Mouse (Mus musculus) macrophage (primary cell): ENCODE measurements around the gene Gm28308. TPM values are rescaled to one million over a fixed set of nuclear protein-coding genes. Genes with fewer than 3 reads are reported as not detected.

Experiments used
- H3K27ac ChIP-seq: fragments of 350-480 bp; formaldehyde crosslinking; 2 replicates; pipeline ENCODE4 v1.9.0; 2021
- H3K36me3 ChIP-seq: fragments of 350-480 bp; formaldehyde crosslinking; 2 replicates; pipeline ENCODE4 v1.9.0; 2021; ENCODE audit errors: inconsistent target
- H3K4me3 ChIP-seq: fragments of 350-480 bp; formaldehyde crosslinking; 2 replicates; pipeline ENCODE4 v1.9.0; 2021; ENCODE audit errors: inconsistent target
- H3K79me2 ChIP-seq: fragments of 350-480 bp; formaldehyde crosslinking; 2 replicates; pipeline ENCODE4 v1.9.0; 2021; ENCODE audit errors: inconsistent target
- WGBS: methylation state at CpG from one replicate; pipeline ENCODE4 v1.1.7; 2026; ENCODE audit warnings: inconsistent platforms; ENCODE audit not compliant: missing documents; 5-methylcytosine and 5-hydroxymethylcytosine counted together
- polyA plus RNA-seq: library from polyadenylated mRNA; stranded (reverse); fragments of 250-400 nt; gene quantifications from 3 replicates; pipeline ENCODE4 v1.2.4, GENCODE M21; 2018; ENCODE audit warnings: inconsistent platforms

Gm28308 gene
- polyA plus RNA-seq, 1 experiment from 2014 or later = not detected

GRCm38 (mm10) chr6:52251177-52251879, 38.2 kb upstream of the Gm28308 start:
- 5% methylated on average over 7 of the region's 7 CpGs for WGBS
- H3K27ac ChIP-seq = no peak overlapping the region
- no peak overlapping the region for H3K4me3 ChIP-seq
- H3K79me2 ChIP-seq = no peaks in the 10 kb centered on the region
- H3K36me3 ChIP-seq = no peaks in the 10 kb centered on the region

- Histone ChIP-seq H3K4me3 (no peak overlapping the region), H3K27ac (no peak overlapping the region), H3K79me2 (no peaks in the 10 kb centered on the region), H3K36me3 (no peaks in the 10 kb centered on the region)
- 37% methylated on average over 4 of the region's 4 CpGs for WGBS
Measured at GRCm38 (mm10) chr6:52249826-52250225, 36.7 kb upstream of the Gm28308 start.

GRCm38 (mm10) chr6:52249415-52249738, 36.2 kb upstream of the Gm28308 start:
- H3K36me3 ChIP-seq = no peaks in the 10 kb centered on the region
- 5% methylated on average over 16 of the region's 16 CpGs for WGBS
- no peak overlapping the region for H3K27ac ChIP-seq
- H3K4me3 ChIP-seq = no peak overlapping the region
- no peaks in the 10 kb centered on the region for H3K79me2 ChIP-seq

- Histone ChIP-seq H3K36me3 (no peaks in the 10 kb centered on the region), H3K79me2 (no peaks in the 10 kb centered on the region), H3K27ac (no peak overlapping the region), H3K4me3 (no peak overlapping the region)
- whole genome bisulfite sequencing = 9% methylated on average over 27 of the region's 27 CpGs
Measured at GRCm38 (mm10) chr6:52248638-52249414, 35.7 kb upstream of the Gm28308 start.

DNA sequence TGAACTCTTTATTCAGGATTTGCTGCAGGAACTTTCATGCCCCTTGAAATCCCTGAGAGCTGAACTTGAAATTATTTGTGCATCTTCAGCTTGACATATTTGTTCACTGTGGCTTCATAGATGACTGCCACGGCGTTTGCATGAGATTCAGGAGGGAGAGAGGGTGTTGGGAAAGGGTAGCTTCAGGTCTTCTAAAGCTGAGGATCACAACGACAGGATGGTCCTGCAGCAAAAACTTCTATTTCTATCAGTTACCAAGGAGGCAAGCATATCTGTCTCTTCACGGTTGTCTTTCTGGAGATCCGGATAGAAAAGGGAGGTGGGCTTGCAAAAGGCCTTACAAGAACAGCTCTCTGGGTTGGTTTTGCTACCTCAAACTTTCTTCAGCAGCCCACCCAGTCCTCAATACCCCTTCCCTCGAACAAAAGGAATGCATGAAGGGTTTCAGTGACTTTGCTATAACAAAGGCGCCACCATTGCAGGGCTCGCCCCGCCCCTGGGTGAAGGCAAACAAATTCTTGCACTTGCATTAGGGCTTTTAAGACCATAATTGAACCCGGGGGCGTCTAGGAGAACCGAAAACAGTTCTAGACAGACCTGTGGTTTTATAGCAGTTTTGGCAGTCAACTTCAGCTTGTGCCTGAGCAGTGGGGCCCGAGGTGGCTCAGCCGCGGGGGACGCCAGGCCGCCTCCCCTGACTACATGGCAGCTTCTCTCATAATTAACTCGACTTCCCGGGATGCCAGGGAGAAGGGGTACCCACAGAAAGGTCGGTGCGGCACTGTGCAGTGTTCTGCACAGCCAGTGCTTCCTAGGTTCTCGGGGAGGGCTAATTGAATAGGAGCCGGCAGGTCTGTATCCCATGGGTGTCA, 34.9 kb upstream of the Gm28308 start:
- no peak overlapping the region for H3K27ac ChIP-seq
- no peaks in the 10 kb centered on the region for H3K36me3 ChIP-seq
- no peak overlapping the region for H3K4me3 ChIP-seq
- H3K79me2 ChIP-seq = no peaks in the 10 kb centered on the region
- 8% methylated on average over 22 of the region's 23 CpGs for WGBS

- H3K79me2 ChIP-seq = no peaks in the 10 kb centered on the region
- no peaks in the 10 kb centered on the region for H3K36me3 ChIP-seq
- no peak overlapping the region for H3K4me3 ChIP-seq
- WGBS = 10% methylated on average over 3 of the region's 3 CpGs
- H3K27ac ChIP-seq = no peak overlapping the region
Measured at GRCm38 (mm10) chr6:52246916-52247315, 33.8 kb upstream of the Gm28308 start.

DNA sequence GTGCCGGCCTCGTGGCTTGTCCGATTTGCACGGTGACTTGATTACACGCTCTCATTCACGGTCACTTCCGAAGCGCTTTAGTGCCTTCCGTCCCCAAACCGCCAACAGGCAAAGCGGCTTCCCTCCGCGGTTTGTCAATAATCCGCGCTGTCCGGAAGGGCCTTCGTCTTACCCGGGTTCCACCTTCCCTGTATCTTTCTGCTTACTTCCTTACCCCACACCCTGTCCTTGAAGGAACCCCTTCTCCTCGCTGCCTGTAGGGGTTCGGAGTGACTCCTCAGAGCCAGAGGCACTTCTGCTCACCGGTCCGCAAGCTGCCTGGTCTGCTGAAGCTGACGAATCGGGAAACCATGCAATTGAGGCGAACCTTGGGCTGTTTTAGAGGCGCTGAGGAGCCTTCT, 33.3 kb upstream of the Gm28308 start:
- H3K36me3 ChIP-seq = no peaks in the 10 kb centered on the region
- H3K79me2 ChIP-seq = no peaks in the 10 kb centered on the region
- WGBS = under 1% methylated on average over 26 of the region's 26 CpGs
- H3K4me3 ChIP-seq = no peak overlapping the region
- no peak overlapping the region for H3K27ac ChIP-seq

DNA sequence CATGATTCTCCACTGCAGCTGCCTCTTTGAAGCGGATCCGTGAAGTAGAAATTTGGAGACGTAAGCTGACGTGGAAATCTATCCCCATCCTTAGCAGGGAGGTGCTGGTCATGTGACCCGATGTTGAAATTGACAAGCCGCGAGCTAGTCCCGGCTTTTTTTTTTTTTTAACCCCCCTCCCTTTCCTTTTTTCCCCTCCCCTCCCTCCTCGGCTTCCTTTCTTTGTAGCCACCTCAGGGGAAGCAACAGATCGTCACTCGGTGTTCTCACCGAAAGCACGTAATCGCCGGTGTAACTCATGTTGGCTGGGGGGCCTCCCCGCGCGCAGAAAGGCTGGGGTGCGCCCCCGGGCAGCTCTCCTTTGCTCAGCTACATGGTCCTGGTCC, 32.6 kb upstream of the Gm28308 start, which contains the start of gene Hoxa11:
Hoxa11 (minus strand) TSS at position 54 of the 386 bp plus-strand sequence.
- Histone ChIP-seq H3K79me2 (no peaks in the 10 kb centered on the region), H3K27ac (no peak within 1 kb of the TSS), H3K4me3 (no peak within 1 kb of the TSS), H3K36me3 (no peaks in the 10 kb centered on the region)
- 4% methylated on average over 18 of the region's 20 CpGs for WGBS

DNA sequence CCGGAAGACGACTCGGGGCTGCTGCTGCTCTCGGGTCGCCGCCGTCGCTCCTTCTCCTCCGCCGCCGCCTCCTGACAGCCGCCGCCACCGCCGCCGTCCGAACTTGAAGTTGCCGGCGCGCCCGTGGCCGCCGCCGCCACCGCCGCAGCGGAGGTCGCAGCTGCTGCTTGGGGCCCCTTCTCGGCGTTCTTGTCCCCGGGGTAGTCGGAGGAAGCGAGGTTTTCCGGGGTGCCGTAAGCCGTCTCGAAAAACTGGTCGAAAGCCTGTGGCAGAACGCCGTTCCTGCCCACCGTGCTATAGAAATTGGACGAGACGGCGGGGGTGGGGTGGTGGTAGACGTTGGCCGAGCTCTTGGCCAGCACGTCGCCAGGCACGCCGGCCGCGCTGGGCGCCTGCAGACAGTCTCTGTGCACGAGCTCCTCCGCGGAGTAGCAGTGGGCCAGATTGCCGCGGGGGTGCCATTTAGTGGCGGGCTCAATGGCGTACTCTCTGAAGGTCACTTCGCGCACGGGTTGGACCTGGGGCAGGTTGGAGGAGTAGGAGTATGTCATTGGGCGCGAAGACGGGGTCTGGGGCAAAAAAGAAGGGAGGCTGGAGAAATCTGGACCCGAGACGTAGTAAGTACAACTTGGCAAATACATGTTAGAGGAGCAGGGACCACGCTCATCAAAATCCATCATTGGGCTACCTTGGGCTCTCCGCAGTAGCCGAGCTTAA, 32.1 kb upstream of the Gm28308 start:
- 4% methylated on average over 63 of the region's 71 CpGs for WGBS
- Histone ChIP-seq H3K4me3 (no peak overlapping the region), H3K79me2 (no peaks in the 10 kb centered on the region)

DNA sequence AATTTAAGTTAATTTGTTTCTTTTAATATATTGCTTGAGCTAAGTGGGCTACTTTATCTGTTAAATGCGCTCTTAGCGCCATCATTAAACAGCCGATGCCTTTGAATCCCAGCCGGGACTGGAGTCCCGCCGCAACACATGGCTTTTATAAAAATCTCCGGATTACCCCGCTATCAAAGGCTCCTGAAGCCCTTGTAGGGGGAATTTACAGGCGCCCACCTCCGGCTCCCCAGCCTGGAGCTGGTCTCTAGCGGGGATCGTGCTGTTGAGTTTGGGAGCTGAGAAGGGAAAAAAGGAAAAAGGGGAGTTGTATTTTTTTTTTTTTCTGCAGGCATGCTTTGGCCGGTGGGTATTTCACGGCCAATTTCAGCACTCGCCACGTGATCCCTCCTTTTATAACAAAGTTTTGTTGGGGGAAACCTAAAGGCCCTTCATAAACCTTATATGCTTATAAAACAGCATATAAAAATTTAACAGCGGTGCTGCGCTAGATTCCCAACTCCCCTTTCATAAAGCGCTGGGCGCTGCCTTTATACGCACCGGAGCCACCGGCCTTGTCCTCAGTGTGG, 31.4 kb upstream of the Gm28308 start:
- Histone ChIP-seq H3K79me2 (no peaks in the 10 kb centered on the region), H3K4me3 (no peak overlapping the region), H3K36me3 (no peaks in the 10 kb centered on the region), H3K27ac (no peak overlapping the region)
- WGBS = 8% methylated on average over 23 of the region's 23 CpGs

More for the DNA sequence above, 32.1 kb upstream of the Gm28308 start:
- Histone ChIP-seq H3K27ac (no peak overlapping the region), H3K36me3 (no peaks in the 10 kb centered on the region)

DNA sequence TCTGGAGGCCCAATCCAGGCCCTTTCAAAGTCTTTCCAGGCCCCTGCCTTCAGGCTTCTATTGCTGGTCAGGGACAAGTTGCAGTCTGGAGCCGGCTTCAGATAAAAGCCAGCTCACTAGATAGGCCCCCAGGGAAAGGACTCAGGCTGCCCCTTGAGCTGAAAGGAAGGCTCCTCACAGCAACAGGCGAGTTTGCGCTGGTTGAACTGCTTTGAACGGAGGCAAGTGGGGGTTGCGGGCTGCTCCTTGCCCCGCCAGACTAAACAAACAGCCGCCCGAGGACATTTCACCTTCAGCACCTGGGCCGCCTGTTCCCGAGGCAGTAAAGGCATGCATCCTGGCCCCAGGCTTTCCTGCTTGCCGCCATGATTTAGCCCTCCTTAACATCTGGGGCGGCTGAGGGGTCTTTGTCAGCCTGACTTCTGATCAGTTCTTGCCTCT, 30.6 kb upstream of the Gm28308 start:
- Histone ChIP-seq H3K27ac (no peak overlapping the region), H3K79me2 (no peaks in the 10 kb centered on the region), H3K36me3 (no peaks in the 10 kb centered on the region), H3K4me3 (no peak overlapping the region)
- WGBS = 34% methylated on average over 12 of the region's 12 CpGs

GRCm38 (mm10) chr6:52242801-52243332, 29.7 kb upstream of the Gm28308 start:
- WGBS = 35% methylated on average over 4 of the region's 4 CpGs
- no peak overlapping the region for H3K27ac ChIP-seq

GRCm38 (mm10) chr6:52241001-52241621, 28.0 kb upstream of the Gm28308 start:
- WGBS = 17% methylated on average over 9 of the region's 9 CpGs
- no peaks in the 10 kb centered on the region for H3K79me2 ChIP-seq
- H3K36me3 ChIP-seq = no peaks in the 10 kb centered on the region
- H3K27ac ChIP-seq = no peak overlapping the region
- no peak overlapping the region for H3K4me3 ChIP-seq

More at GRCm38 (mm10) chr6:52242801-52243332, 29.7 kb upstream of the Gm28308 start:
- Histone ChIP-seq H3K79me2 (no peaks in the 10 kb centered on the region), H3K36me3 (no peaks in the 10 kb centered on the region), H3K4me3 (no peak overlapping the region)
